Mouse (Mus musculus): ENCODE measurements at regions not wholly inside any gene's neighbourhood (a gene's known extent, or its start where the extent isn't known, plus 50 kb on each side); places are given as distances from the start of the nearest gene placed in this dataset.

GRCm38 (mm10) chr7:72866966-72867754 lies 508.1 kb upstream of the Rgma start:
- in situ Hi-C loops (cut with MboI; ENCODE audit: unreplicated experiment in 2 of 2): no loop called here

GRCm38 (mm10) chr7:72869068-72869467 lies 506.2 kb upstream of the Rgma start:
- in situ Hi-C loops (cut with MboI; ENCODE audit: unreplicated experiment in 2 of 2): no loop called here

GRCm38 (mm10) chr7:72900816-72901215 lies 474.5 kb upstream of the Rgma start:
- in situ Hi-C loops (cut with MboI; ENCODE audit: unreplicated experiment in 2 of 2): no loop called here

GRCm38 (mm10) chr7:72905891-72906290 lies 469.4 kb upstream of the Rgma start:
- in situ Hi-C loops (cut with MboI; ENCODE audit: unreplicated experiment in 2 of 2): no loop called here

- in situ Hi-C loops (cut with MboI; ENCODE audit: unreplicated experiment in 2 of 2): no loop called here
Measured at GRCm38 (mm10) chr7:72906536-72906935, 468.8 kb upstream of the Rgma start.

GRCm38 (mm10) chr7:72926772-72927380 lies 448.4 kb upstream of the Rgma start:
- in situ Hi-C loops (cut with MboI; ENCODE audit: unreplicated experiment in 2 of 2): no loop called here

- in situ Hi-C loops (cut with MboI; ENCODE audit: unreplicated experiment in 2 of 2): no loop called here
Measured at GRCm38 (mm10) chr7:72938842-72939241, 436.5 kb upstream of the Rgma start.

- in situ Hi-C loops (cut with MboI; ENCODE audit: unreplicated experiment in 2 of 2): no loop called here
Measured at GRCm38 (mm10) chr7:72947531-72947930, 427.8 kb upstream of the Rgma start.

- in situ Hi-C loops (cut with MboI; ENCODE audit: unreplicated experiment in 2 of 2): no loop called here
Measured at GRCm38 (mm10) chr7:72948026-72948425, 427.3 kb upstream of the Rgma start.

- in situ Hi-C loops (cut with MboI; ENCODE audit: unreplicated experiment in 2 of 2): no loop called here
Measured at GRCm38 (mm10) chr7:72948666-72949065, 426.6 kb upstream of the Rgma start.

GRCm38 (mm10) chr7:72949886-72950285 lies 425.4 kb upstream of the Rgma start:
- in situ Hi-C loops (cut with MboI; ENCODE audit: unreplicated experiment in 2 of 2): no loop called here

- in situ Hi-C loops (cut with MboI; ENCODE audit: unreplicated experiment in 2 of 2): no loop called here
Measured at GRCm38 (mm10) chr7:72957674-72958073, 417.6 kb upstream of the Rgma start.

GRCm38 (mm10) chr7:72961321-72961720 lies 414.0 kb upstream of the Rgma start:
- in situ Hi-C loops (cut with MboI; ENCODE audit: unreplicated experiment in 2 of 2): no loop called here

GRCm38 (mm10) chr7:72962815-72963214 lies 412.5 kb upstream of the Rgma start:
- in situ Hi-C loops (cut with MboI; ENCODE audit: unreplicated experiment in 2 of 2): no loop called here

GRCm38 (mm10) chr7:72963908-72964307 lies 411.4 kb upstream of the Rgma start:
- in situ Hi-C loops (cut with MboI; ENCODE audit: unreplicated experiment in 2 of 2): no loop called here

- in situ Hi-C loops (cut with MboI; ENCODE audit: unreplicated experiment in 2 of 2): loop anchor here in 1 of 2 experiments (5.0 kb wide), 1 partner anchor 51 kb away; no protein-coding TSS in a partner anchor
Measured at GRCm38 (mm10) chr7:72968193-72968592, 407.1 kb upstream of the Rgma start.

- in situ Hi-C loops (cut with MboI; ENCODE audit: unreplicated experiment in 2 of 2): no loop called here
Measured at GRCm38 (mm10) chr7:72971506-72972267, 403.6 kb upstream of the Rgma start.

GRCm38 (mm10) chr7:72972397-72972796 lies 402.9 kb upstream of the Rgma start:
- in situ Hi-C loops (cut with MboI; ENCODE audit: unreplicated experiment in 2 of 2): no loop called here

GRCm38 (mm10) chr7:72973771-72974170 lies 401.5 kb upstream of the Rgma start:
- in situ Hi-C loops (cut with MboI; ENCODE audit: unreplicated experiment in 2 of 2): no loop called here

GRCm38 (mm10) chr7:72974384-72974783 lies 400.9 kb upstream of the Rgma start:
- in situ Hi-C loops (cut with MboI; ENCODE audit: unreplicated experiment in 2 of 2): no loop called here

Measured in v-Abl transformed pro-B cells (cell line).